Mouse (Mus musculus): ENCODE measurements around the gene Bsdc1. TPM values are rescaled to one million over a fixed set of nuclear protein-coding genes. Genes with fewer than 3 reads are reported as not detected.

The Bsdc1 gene
- 27.9 and 30.3 TPM in 2 replicates for polyA plus RNA-seq (2015; fragmentation: Nextera tagmentation; extraction: Ambion mirVana)

GRCm38 (mm10) chr4:129461183-129461960 is at the start of gene Bsdc1:
Gene Bsdc1, plus strand, starts transcription at chr4:129461581.
- Histone ChIP-seq H3K9ac (peak within 1 kb of the TSS; percentile 86), H3K27ac (peak within 1 kb of the TSS; percentile 91), H3K9me3 (no peaks in the 10 kb centered on the region), H3K4me1 (peaks cover 8% of the 10 kb centered on the region), H3K36me3 (peaks cover 20% of the 10 kb centered on the region), H3K27me3 (no peaks in the 10 kb centered on the region), H3K4me2 (replicated peaks) (peak within 1 kb of the TSS; percentile 89), H3K4me3 (peak within 1 kb of the TSS; percentile 94)
- ATAC-seq (ENCODE audit: low FRiP score, low read depth): peak; percentile 98
- WGBS: 0% methylated on average over 46 of the region's 46 CpGs

- H3K9me3 ChIP-seq: no peaks in the 10 kb centered on the region
- ATAC-seq (ENCODE audit: low FRiP score, low read depth): no peak
- no peak overlapping the region for H3K4me2 ChIP-seq (replicated peaks)
- no peak overlapping the region for H3K9ac ChIP-seq
- WGBS: 93% methylated on average over 5 of the region's 5 CpGs
- no peaks in the 10 kb centered on the region for H3K36me3 ChIP-seq
- H3K4me1 ChIP-seq: no peaks in the 10 kb centered on the region
- no peaks in the 10 kb centered on the region for H3K27me3 ChIP-seq
- no peak overlapping the region for H3K4me3 ChIP-seq
- H3K27ac ChIP-seq: no peak overlapping the region
These were observed 45.5 kb upstream of the Bsdc1 start for GRCm38 (mm10) chr4:129415892-129416291.

- Histone ChIP-seq H3K27ac (no peak overlapping the region), H3K9ac (no peak overlapping the region), H3K9me3 (no peaks in the 10 kb centered on the region), H3K4me2 (replicated peaks) (no peak overlapping the region), H3K4me1 (no peaks in the 10 kb centered on the region), H3K4me3 (no peak overlapping the region), H3K27me3 (no peaks in the 10 kb centered on the region), H3K36me3 (no peaks in the 10 kb centered on the region)
- ATAC-seq (ENCODE audit: low FRiP score, low read depth): no peak
- WGBS: 78% methylated on average over 5 of the region's 5 CpGs
These were observed 44.9 kb upstream of the Bsdc1 start for GRCm38 (mm10) chr4:129416478-129416877.

GRCm38 (mm10) chr4:129418321-129418720 is 43.1 kb upstream of the Bsdc1 start:
- 73% methylated on average over 5 of the region's 5 CpGs for WGBS
- no peak overlapping the region for H3K27ac ChIP-seq
- no peak for ATAC-seq (ENCODE audit: low FRiP score, low read depth)

GRCm38 (mm10) chr4:129440340-129441063 is 20.9 kb upstream of the Bsdc1 start, which contains the start of gene Zbtb8b:
Gene Zbtb8b, minus strand, starts transcription at chr4:129440853.
- under 1% methylated on average over 32 of the region's 33 CpGs for WGBS
- H3K9ac ChIP-seq: peak within 1 kb of the TSS; percentile 63
- peak; percentile 90 for ATAC-seq (ENCODE audit: low FRiP score, low read depth)

More at GRCm38 (mm10) chr4:129418321-129418720, 43.1 kb upstream of the Bsdc1 start:
- Histone ChIP-seq H3K4me2 (replicated peaks) (no peak overlapping the region), H3K36me3 (no peaks in the 10 kb centered on the region), H3K4me3 (no peak overlapping the region), H3K27me3 (no peaks in the 10 kb centered on the region), H3K4me1 (no peaks in the 10 kb centered on the region), H3K9me3 (no peaks in the 10 kb centered on the region), H3K9ac (no peak overlapping the region)

GRCm38 (mm10) chr4:129441145-129441544 is 20.2 kb upstream of the Bsdc1 start:
- no peak overlapping the region for H3K27ac ChIP-seq
- no peaks in the 10 kb centered on the region for H3K9me3 ChIP-seq
- peaks cover 46% of the 10 kb centered on the region for H3K27me3 ChIP-seq
- peak overlapping the region; percentile 48 for H3K4me3 ChIP-seq
- whole genome bisulfite sequencing: 32% methylated on average over 6 of the region's 6 CpGs
- H3K4me1 ChIP-seq: peaks cover 10% of the 10 kb centered on the region
- H3K4me2 ChIP-seq (replicated peaks): peak overlapping the region; percentile 71
- H3K36me3 ChIP-seq: no peaks in the 10 kb centered on the region
- ATAC-seq (ENCODE audit: low FRiP score, low read depth): no peak
- H3K9ac ChIP-seq: no peak overlapping the region

More at GRCm38 (mm10) chr4:129440340-129441063, 20.9 kb upstream of the Bsdc1 start, which contains the start of gene Zbtb8b:
- Histone ChIP-seq H3K4me3 (peak within 1 kb of the TSS; percentile 48), H3K9me3 (no peaks in the 10 kb centered on the region), H3K27ac (no peak within 1 kb of the TSS), H3K36me3 (no peaks in the 10 kb centered on the region), H3K4me1 (peaks cover 10% of the 10 kb centered on the region), H3K4me2 (replicated peaks) (peak within 1 kb of the TSS; percentile 71), H3K27me3 (peaks cover 46% of the 10 kb centered on the region)

- Histone ChIP-seq H3K9me3 (no peaks in the 10 kb centered on the region), H3K27ac (no peak overlapping the region), H3K4me1 (no peaks in the 10 kb centered on the region), H3K9ac (no peak overlapping the region), H3K27me3 (peaks cover 12% of the 10 kb centered on the region), H3K36me3 (no peaks in the 10 kb centered on the region), H3K4me2 (replicated peaks) (no peak overlapping the region), H3K4me3 (no peak overlapping the region)
- no peak for ATAC-seq (ENCODE audit: low FRiP score, low read depth)
- 83% methylated on average over 8 of the region's 8 CpGs for WGBS
These were observed 14.0 kb upstream of the Bsdc1 start for GRCm38 (mm10) chr4:129447360-129447759.

GRCm38 (mm10) chr4:129447778-129448563 is 13.4 kb upstream of the Bsdc1 start:
- no peak overlapping the region for H3K27ac ChIP-seq
- no peak overlapping the region for H3K4me2 ChIP-seq (replicated peaks)
- no peaks in the 10 kb centered on the region for H3K4me1 ChIP-seq
- peaks cover 6% of the 10 kb centered on the region for H3K27me3 ChIP-seq
- no peak overlapping the region for H3K4me3 ChIP-seq
- H3K9me3 ChIP-seq: no peaks in the 10 kb centered on the region
- H3K9ac ChIP-seq: no peak overlapping the region
- no peaks in the 10 kb centered on the region for H3K36me3 ChIP-seq
- ATAC-seq (ENCODE audit: low FRiP score, low read depth): no peak
- 82% methylated on average over 11 of the region's 11 CpGs for WGBS

- no peak for ATAC-seq (ENCODE audit: low FRiP score, low read depth)
- H3K9me3 ChIP-seq: no peaks in the 10 kb centered on the region
- 82% methylated on average over 6 of the region's 6 CpGs for WGBS
- no peaks in the 10 kb centered on the region for H3K4me1 ChIP-seq
- no peaks in the 10 kb centered on the region for H3K36me3 ChIP-seq
- no peak overlapping the region for H3K4me3 ChIP-seq
- H3K4me2 ChIP-seq (replicated peaks): no peak overlapping the region
- H3K27ac ChIP-seq: no peak overlapping the region
- H3K9ac ChIP-seq: no peak overlapping the region
- H3K27me3 ChIP-seq: no peaks in the 10 kb centered on the region
These were observed 12.7 kb upstream of the Bsdc1 start for GRCm38 (mm10) chr4:129448713-129449112.

- Histone ChIP-seq H3K27me3 (no peaks in the 10 kb centered on the region), H3K27ac (no peak overlapping the region), H3K9ac (no peak overlapping the region), H3K9me3 (no peaks in the 10 kb centered on the region), H3K4me3 (no peak overlapping the region), H3K4me2 (replicated peaks) (no peak overlapping the region), H3K4me1 (no peaks in the 10 kb centered on the region), H3K36me3 (no peaks in the 10 kb centered on the region)
- 80% methylated on average over 2 of the region's 2 CpGs for WGBS
- no peak for ATAC-seq (ENCODE audit: low FRiP score, low read depth)
These were observed 10.5 kb upstream of the Bsdc1 start for GRCm38 (mm10) chr4:129450851-129451250.

- WGBS: 64% methylated on average over 15 of the region's 15 CpGs
- no peak overlapping the region for H3K9ac ChIP-seq
- no peak overlapping the region for H3K4me3 ChIP-seq
- H3K27me3 ChIP-seq: no peaks in the 10 kb centered on the region
- no peak overlapping the region for H3K4me2 ChIP-seq (replicated peaks)
- no peak overlapping the region for H3K27ac ChIP-seq
- H3K36me3 ChIP-seq: no peaks in the 10 kb centered on the region
- H3K4me1 ChIP-seq: no peaks in the 10 kb centered on the region
- no peak for ATAC-seq (ENCODE audit: low FRiP score, low read depth)
- H3K9me3 ChIP-seq: no peaks in the 10 kb centered on the region
These were observed 9.8 kb upstream of the Bsdc1 start for GRCm38 (mm10) chr4:129451471-129452169.
